Mouse (Mus musculus) midbrain, postnatal 0 days (tissue): Measurements from ENCODE around the gene H60b. TPM values are rescaled to one million over a fixed set of nuclear protein-coding genes. Genes with fewer than 3 reads are reported as not detected.

Experiments
- ATAC-seq: fragments of 200-750 bp; cut with Nextera tagmentation; 2 replicates; pipeline ENCODE4 v1.8.0; 2017; ENCODE audit warnings: moderate number of reproducible peaks, mild to moderate bottlenecking, moderate TSS enrichment, moderate library complexity; ENCODE audit not compliant: low FRiP score
- DNase-seq: peaks from one replicate; pipeline ENCODE4 v3.0.0-alpha.2; 2015; ENCODE audit warnings: low spot score
- H3K27ac ChIP-seq: fragments of 300-500 bp; sonication (generic); 2 replicates; pipeline ENCODE4 v1.5.1; 2014; ENCODE audit warnings: low read depth, mild to moderate bottlenecking, low read length, mixed read lengths
- H3K27me3 ChIP-seq: fragments of 300-500 bp; sonication (generic); 2 replicates; pipeline ENCODE4 v1.6.1; 2014; ENCODE audit warnings: low read length, control low read depth, mixed read lengths; ENCODE audit not compliant: insufficient read depth
- H3K36me3 ChIP-seq: fragments of 300-500 bp; sonication (generic); 2 replicates; pipeline ENCODE4 v1.6.1; 2014; ENCODE audit warnings: low read length, control low read depth, mixed read lengths; ENCODE audit not compliant: insufficient read depth
- H3K4me1 ChIP-seq: fragments of 300-500 bp; sonication (generic); 2 replicates; pipeline ENCODE4 v1.6.1; 2014; ENCODE audit warnings: mild to moderate bottlenecking, control low read depth, antibody characterized with exemption, low read length, mixed read lengths; ENCODE audit not compliant: insufficient read depth
- H3K4me2 ChIP-seq: fragments of 300-500 bp; sonication (generic); 2 replicates; pipeline ENCODE4 v1.6.1; 2014; ENCODE audit warnings: low read depth, mild to moderate bottlenecking, low read length, mixed read lengths; ENCODE audit not compliant: poor library complexity, severe bottlenecking
- H3K4me3 ChIP-seq: fragments of 300-500 bp; sonication (generic); 2 replicates; pipeline ENCODE4 v1.5.1; 2014; ENCODE audit warnings: low read depth, mild to moderate bottlenecking, low read length, moderate library complexity
- H3K9ac ChIP-seq: fragments of 300-500 bp; sonication (generic); replicated peaks from 2 replicates; pipeline ENCODE4 v1.6.1; 2014; ENCODE audit warnings: mild to moderate bottlenecking, low read length, moderate library complexity, mixed read lengths; ENCODE audit not compliant: poor library complexity, severe bottlenecking
- H3K9me3 ChIP-seq: fragments of 300-500 bp; sonication (generic); 2 replicates; pipeline ENCODE4 v1.6.1; 2016; ENCODE audit warnings: low read length, control low read depth
- CTCF ChIP-seq: IDR thresholded peaks from 2 replicates; pipeline ENCODE4 v1.5.1; 2016; ENCODE audit warnings: antibody characterized with exemption, mild to moderate bottlenecking
- whole genome bisulfite sequencing: fragments of 180-500 bp; shearing (Covaris S2); extraction: QIAGEN DNeasy Blood & Tissue Kit; methylation state at CpG from one replicate; pipeline ENCODE4 v1.1.7; 2014; 5-methylcytosine and 5-hydroxymethylcytosine counted together
- polyA plus RNA-seq: library from polyadenylated mRNA; unstranded; fragments of >200 nt; fragmentation: Nextera tagmentation; extraction: Ambion mirVana; gene quantifications from 2 replicates; pipeline ENCODE4 v1.2.1, GENCODE M21; 2015
- total RNA-seq: library from RNA; depleted of rRNA; stranded (reverse); fragments of >200 nt; gene quantifications from 2 replicates; pipeline ENCODE4 v1.2.3, GENCODE M21; 2014

H60b gene
- total and polyA plus RNA-seq, 2 experiments from 2014 or later = 0.28 TPM; not detected in 1

GRCm38 (mm10) chr10:22297766-22298461 lies 139.5 kb downstream of the H60b start:
- no peak for TF ChIP-seq CTCF
- ATAC-seq (no peak), DNase-seq (no peak)

GRCm38 (mm10) chr10:22299324-22299723 lies 140.9 kb downstream of the H60b start:
- H3K4me3 ChIP-seq = no peak overlapping the region
- no peaks in the 10 kb centered on the region for H3K4me1 ChIP-seq
- no peak for TF ChIP-seq CTCF
- WGBS = 92% methylated on average over 2 of the region's 2 CpGs
- H3K4me2 ChIP-seq = no peak overlapping the region
- ATAC-seq (no peak), DNase-seq (no peak)
- H3K9me3 ChIP-seq = no peaks in the 10 kb centered on the region
- no peaks in the 10 kb centered on the region for H3K27me3 ChIP-seq
- H3K27ac ChIP-seq = no peak overlapping the region
- H3K36me3 ChIP-seq = no peaks in the 10 kb centered on the region
- no peak overlapping the region for H3K9ac ChIP-seq

More at GRCm38 (mm10) chr10:22297766-22298461, 139.5 kb downstream of the H60b start:
- Histone ChIP-seq H3K27ac (no peak overlapping the region), H3K4me3 (no peak overlapping the region), H3K9ac (no peak overlapping the region), H3K27me3 (no peaks in the 10 kb centered on the region), H3K36me3 (no peaks in the 10 kb centered on the region), H3K9me3 (no peaks in the 10 kb centered on the region), H3K4me1 (no peaks in the 10 kb centered on the region), H3K4me2 (no peak overlapping the region)
- 71% methylated on average over 8 of the region's 8 CpGs for WGBS

GRCm38 (mm10) chr10:22301641-22302040 lies 143.3 kb downstream of the H60b start:
- WGBS = 88% methylated on average over 1 of the region's 1 CpGs
- Histone ChIP-seq H3K4me1 (no peaks in the 10 kb centered on the region), H3K27ac (no peak overlapping the region), H3K9me3 (no peaks in the 10 kb centered on the region), H3K9ac (no peak overlapping the region), H3K4me2 (no peak overlapping the region), H3K4me3 (no peak overlapping the region), H3K36me3 (no peaks in the 10 kb centered on the region), H3K27me3 (no peaks in the 10 kb centered on the region)
- TF ChIP-seq CTCF = no peak
- DNase-seq (no peak), ATAC-seq (no peak)

- H3K9ac ChIP-seq = no peak overlapping the region
- no peak for ATAC-seq
- H3K4me1 ChIP-seq = no peaks in the 10 kb centered on the region
- H3K36me3 ChIP-seq = no peaks in the 10 kb centered on the region
- H3K27me3 ChIP-seq = no peaks in the 10 kb centered on the region
- H3K9me3 ChIP-seq = no peaks in the 10 kb centered on the region
- no peak overlapping the region for H3K4me2 ChIP-seq
- H3K4me3 ChIP-seq = no peak overlapping the region
- no peak overlapping the region for H3K27ac ChIP-seq
- WGBS = 80% methylated on average over 5 of the region's 5 CpGs
- no peak for TF ChIP-seq CTCF
- DNase-seq = no peak
These were observed 144.1 kb downstream of the H60b start for GRCm38 (mm10) chr10:22302344-22303057.

GRCm38 (mm10) chr10:22303736-22304135 lies 145.3 kb downstream of the H60b start:
- Histone ChIP-seq H3K4me1 (no peaks in the 10 kb centered on the region), H3K36me3 (no peaks in the 10 kb centered on the region), H3K27ac (no peak overlapping the region), H3K9me3 (no peaks in the 10 kb centered on the region), H3K9ac (no peak overlapping the region), H3K27me3 (no peaks in the 10 kb centered on the region), H3K4me2 (no peak overlapping the region), H3K4me3 (no peak overlapping the region)
- WGBS = 90% methylated on average over 6 of the region's 6 CpGs
- no peak for TF ChIP-seq CTCF
- ATAC-seq = no peak
- DNase-seq = no peak

- ATAC-seq (no peak), DNase-seq (no peak)
- Histone ChIP-seq H3K4me3 (no peak overlapping the region), H3K36me3 (no peaks in the 10 kb centered on the region), H3K27me3 (no peaks in the 10 kb centered on the region), H3K4me2 (no peak overlapping the region), H3K9ac (no peak overlapping the region), H3K4me1 (no peaks in the 10 kb centered on the region), H3K27ac (no peak overlapping the region), H3K9me3 (no peaks in the 10 kb centered on the region)
- 82% methylated on average over 4 of the region's 4 CpGs for WGBS
- TF ChIP-seq CTCF = no peak
These were observed 147.4 kb downstream of the H60b start for GRCm38 (mm10) chr10:22305801-22306200.
